Mouse (Mus musculus) adipocyte (in vitro differentiated cells): ENCODE measurements around the gene Ss18l2.

ENCODE experiments used
- DNase-seq: peaks from one replicate; pipeline ENCODE4 v3.0.0-alpha.2; 2016; ENCODE audit warnings: low spot score

Ss18l2 gene

GRCm38 (mm10) chr9:121704261-121704645 lies 5.9 kb upstream of the Ss18l2 start:
- no peak for DNase-seq

- DNase-seq = peak; percentile 94
Observed at GRCm38 (mm10) chr9:121704646-121705625, 5.2 kb upstream of the Ss18l2 start, which contains the start of gene Sec22c. Gene Sec22c (minus strand): TSS chr9:121705490.

GRCm38 (mm10) chr9:121706029-121706675 lies 4.0 kb upstream of the Ss18l2 start:
- DNase-seq = no peak

GRCm38 (mm10) chr9:121707801-121708200 lies 2.3 kb upstream of the Ss18l2 start:
- DNase-seq = no peak

- no peak for DNase-seq
Observed at GRCm38 (mm10) chr9:121708506-121709486, 1.3 kb upstream of the Ss18l2 start.

GRCm38 (mm10) chr9:121710584-121710975 lies 451 bp downstream of the Ss18l2 start:
- DNase-seq = peak; percentile 56

- DNase-seq = no peak
Observed at GRCm38 (mm10) chr9:121717048-121717447, 6.9 kb downstream of the Ss18l2 start.

GRCm38 (mm10) chr9:121718070-121718705 lies 8.1 kb downstream of the Ss18l2 start:
- peak; percentile 24 for DNase-seq

GRCm38 (mm10) chr9:121718792-121719318 lies 8.7 kb downstream of the Ss18l2 start, which contains the start of gene Nktr:
Gene Nktr (plus strand): TSS chr9:121719169.
- DNase-seq = peak; percentile 98

- peak; percentile 56 for DNase-seq
Observed at GRCm38 (mm10) chr9:121719347-121720331, 9.5 kb downstream of the Ss18l2 start.

- DNase-seq = no peak
Observed at GRCm38 (mm10) chr9:121740490-121740889, 30.4 kb downstream of the Ss18l2 start.

GRCm38 (mm10) chr9:121741168-121741567 lies 31.0 kb downstream of the Ss18l2 start:
- no peak for DNase-seq

GRCm38 (mm10) chr9:121744051-121744450 lies 33.9 kb downstream of the Ss18l2 start:
- DNase-seq = no peak

- no peak for DNase-seq
Observed at GRCm38 (mm10) chr9:121752774-121753173, 42.6 kb downstream of the Ss18l2 start.

- DNase-seq = no peak
Observed at GRCm38 (mm10) chr9:121754624-121755023, 44.5 kb downstream of the Ss18l2 start.

- no peak for DNase-seq
Observed at GRCm38 (mm10) chr9:121756785-121757184, 46.7 kb downstream of the Ss18l2 start.

- peak; percentile 45 for DNase-seq
Observed at GRCm38 (mm10) chr9:121757432-121757831, 47.3 kb downstream of the Ss18l2 start.

GRCm38 (mm10) chr9:121757835-121758814 lies 48.0 kb downstream of the Ss18l2 start:
- peak; percentile 23 for DNase-seq
